Mouse (Mus musculus): ENCODE measurements around the gene Dnajc21. TPM values are rescaled to one million over a fixed set of nuclear protein-coding genes. Genes with fewer than 3 reads are reported as not detected.

Gene Dnajc21
- polyA plus RNA-seq, 1 experiment = 14.0 TPM

GRCm38 (mm10) chr15:10495944-10496343 lies 25.6 kb upstream of the Dnajc21 start:
- H3K4me3 ChIP-seq (ENCODE audit: control insufficient read depth, low read depth, low read length) = no peak overlapping the region
- no peak overlapping the region for H3K27ac ChIP-seq (ENCODE audit: control insufficient read depth, insufficient read depth, low read depth, low read length)
- H3K36me3 ChIP-seq (ENCODE audit: control insufficient read depth, insufficient read depth, low read length) = no peaks in the 10 kb centered on the region
- TF ChIP-seq CTCF (IDR thresholded peaks at IDR 0.05; ENCODE audit: control insufficient read depth, insufficient read depth, insufficient replicate concordance, low read depth, low read length) = no peak
- no peak for TF ChIP-seq POLR2A (IDR thresholded peaks at IDR 0.05; ENCODE audit: control insufficient read depth, low read depth, low read length)
- no peaks in the 10 kb centered on the region for H3K27me3 ChIP-seq (ENCODE audit: control insufficient read depth, insufficient read depth, low read length)
- no peaks in the 10 kb centered on the region for H3K4me1 ChIP-seq (ENCODE audit: control insufficient read depth, insufficient read depth, low read length)

GRCm38 (mm10) chr15:10490101-10490500 lies 19.8 kb upstream of the Dnajc21 start:
- no peaks in the 10 kb centered on the region for H3K27me3 ChIP-seq (ENCODE audit: control insufficient read depth, insufficient read depth, low read length)
- no peaks in the 10 kb centered on the region for H3K36me3 ChIP-seq (ENCODE audit: control insufficient read depth, insufficient read depth, low read length)
- TF ChIP-seq POLR2A (IDR thresholded peaks at IDR 0.05; ENCODE audit: control insufficient read depth, low read depth, low read length) (no peak), CTCF (IDR thresholded peaks at IDR 0.05; ENCODE audit: control insufficient read depth, insufficient read depth, insufficient replicate concordance, low read depth, low read length) (no peak)
- H3K27ac ChIP-seq (ENCODE audit: control insufficient read depth, insufficient read depth, low read depth, low read length) = no peak overlapping the region
- no peaks in the 10 kb centered on the region for H3K4me1 ChIP-seq (ENCODE audit: control insufficient read depth, insufficient read depth, low read length)
- no peak overlapping the region for H3K4me3 ChIP-seq (ENCODE audit: control insufficient read depth, low read depth, low read length)

- H3K27ac ChIP-seq (ENCODE audit: control insufficient read depth, insufficient read depth, low read depth, low read length) = no peak overlapping the region
- no peak overlapping the region for H3K4me3 ChIP-seq (ENCODE audit: control insufficient read depth, low read depth, low read length)
- H3K36me3 ChIP-seq (ENCODE audit: control insufficient read depth, insufficient read depth, low read length) = no peaks in the 10 kb centered on the region
- H3K4me1 ChIP-seq (ENCODE audit: control insufficient read depth, insufficient read depth, low read length) = no peaks in the 10 kb centered on the region
- no peak for TF ChIP-seq CTCF (IDR thresholded peaks at IDR 0.05; ENCODE audit: control insufficient read depth, insufficient read depth, insufficient replicate concordance, low read depth, low read length)
- TF ChIP-seq POLR2A (IDR thresholded peaks at IDR 0.05; ENCODE audit: control insufficient read depth, low read depth, low read length) = no peak
- no peaks in the 10 kb centered on the region for H3K27me3 ChIP-seq (ENCODE audit: control insufficient read depth, insufficient read depth, low read length)
Measured at GRCm38 (mm10) chr15:10487246-10487645, 16.9 kb upstream of the Dnajc21 start.

- Histone ChIP-seq H3K27me3 (ENCODE audit: control insufficient read depth, insufficient read depth, low read length) (no peaks in the 10 kb centered on the region), H3K36me3 (ENCODE audit: control insufficient read depth, insufficient read depth, low read length) (no peaks in the 10 kb centered on the region; the same call in 1 of the 2 replicates), H3K27ac (ENCODE audit: control insufficient read depth, insufficient read depth, low read depth, low read length) (peak overlapping the region; percentile 15), H3K4me1 (ENCODE audit: control insufficient read depth, insufficient read depth, low read length) (no peaks in the 10 kb centered on the region), H3K4me3 (ENCODE audit: control insufficient read depth, low read depth, low read length) (peak overlapping the region; percentile 96)
- TF ChIP-seq POLR2A (IDR thresholded peaks at IDR 0.05; ENCODE audit: control insufficient read depth, low read depth, low read length) = no peak
Measured at GRCm38 (mm10) chr15:10486365-10486839, 16.1 kb upstream of the Dnajc21 start.

- no peaks in the 10 kb centered on the region; the same call in 1 of the 2 replicates for H3K36me3 ChIP-seq (ENCODE audit: control insufficient read depth, insufficient read depth, low read length)
Measured at GRCm38 (mm10) chr15:10485484-10486364, 15.4 kb upstream of the Dnajc21 start, which contains the start of the genes Brix1 and Rad1. Gene Brix1 (minus strand): TSS chr15:10485947. Gene Rad1 (plus strand): TSS chr15:10486018.

GRCm38 (mm10) chr15:10470941-10471340 lies 625 bp upstream of the Dnajc21 start:
- Histone ChIP-seq H3K4me3 (ENCODE audit: control insufficient read depth, low read depth, low read length) (peak overlapping the region; percentile 89), H3K27me3 (ENCODE audit: control insufficient read depth, insufficient read depth, low read length) (no peaks in the 10 kb centered on the region), H3K4me1 (ENCODE audit: control insufficient read depth, insufficient read depth, low read length) (no peaks in the 10 kb centered on the region; the same call in 1 of the 2 replicates), H3K27ac (ENCODE audit: control insufficient read depth, insufficient read depth, low read depth, low read length) (peak overlapping the region; percentile 39), H3K36me3 (ENCODE audit: control insufficient read depth, insufficient read depth, low read length) (no peaks in the 10 kb centered on the region)
- TF ChIP-seq CTCF (IDR thresholded peaks at IDR 0.05; ENCODE audit: control insufficient read depth, insufficient read depth, insufficient replicate concordance, low read depth, low read length) (no peak), POLR2A (IDR thresholded peaks at IDR 0.05; ENCODE audit: control insufficient read depth, low read depth, low read length) (no peak)

More at GRCm38 (mm10) chr15:10485484-10486364, 15.4 kb upstream of the Dnajc21 start, which contains the start of the genes Brix1 and Rad1:
- Histone ChIP-seq H3K4me3 (ENCODE audit: control insufficient read depth, low read depth, low read length) (peak within 1 kb of the TSS; percentile 96), H3K4me1 (ENCODE audit: control insufficient read depth, insufficient read depth, low read length) (no peaks in the 10 kb centered on the region), H3K27me3 (ENCODE audit: control insufficient read depth, insufficient read depth, low read length) (no peaks in the 10 kb centered on the region), H3K27ac (ENCODE audit: control insufficient read depth, insufficient read depth, low read depth, low read length) (peak within 1 kb of the TSS; percentile 24)
- TF ChIP-seq POLR2A (IDR thresholded peaks at IDR 0.05; ENCODE audit: control insufficient read depth, low read depth, low read length) (peak; percentile 97), CTCF (IDR thresholded peaks at IDR 0.05; ENCODE audit: control insufficient read depth, insufficient read depth, insufficient replicate concordance, low read depth, low read length) (0 out of 2 replicates have a peak, but pooled peaks have one; percentile 15)

GRCm38 (mm10) chr15:10469641-10470150 lies 620 bp downstream of the Dnajc21 start:
- H3K27ac ChIP-seq (ENCODE audit: control insufficient read depth, insufficient read depth, low read depth, low read length) = peak overlapping the region; percentile 61
- H3K4me3 ChIP-seq (ENCODE audit: control insufficient read depth, low read depth, low read length) = peak overlapping the region; percentile 89
- no peaks in the 10 kb centered on the region; the same call in 1 of the 2 replicates for H3K4me1 ChIP-seq (ENCODE audit: control insufficient read depth, insufficient read depth, low read length)
- no peaks in the 10 kb centered on the region for H3K27me3 ChIP-seq (ENCODE audit: control insufficient read depth, insufficient read depth, low read length)
- TF ChIP-seq POLR2A (IDR thresholded peaks at IDR 0.05; ENCODE audit: control insufficient read depth, low read depth, low read length) (no peak), CTCF (IDR thresholded peaks at IDR 0.05; ENCODE audit: control insufficient read depth, insufficient read depth, insufficient replicate concordance, low read depth, low read length) (no peak)
- no peaks in the 10 kb centered on the region for H3K36me3 ChIP-seq (ENCODE audit: control insufficient read depth, insufficient read depth, low read length)

Measured in testis, adult 2 months (tissue).